Mouse (Mus musculus) midbrain, embryonic 13.5 days (tissue): ENCODE results near the gene Tcap. TPM values are rescaled to one million over a fixed set of nuclear protein-coding genes. Genes with fewer than 3 reads are reported as not detected.

Source experiments
- ATAC-seq: fragments of 200-750 bp; cut with Nextera tagmentation; 2 replicates; pipeline ENCODE4 v1.8.0; 2017; ENCODE audit warnings: mild to moderate bottlenecking, moderate TSS enrichment, moderate library complexity
- H3K27ac ChIP-seq: fragments of 300-500 bp; sonication (generic); 2 replicates; pipeline ENCODE4 v1.5.1; 2015; ENCODE audit warnings: inconsistent platforms, mild to moderate bottlenecking, moderate library complexity
- H3K27me3 ChIP-seq: fragments of 300-500 bp; sonication (generic); 2 replicates; pipeline ENCODE4 v1.6.1; 2015; ENCODE audit warnings: mild to moderate bottlenecking, inconsistent platforms
- H3K36me3 ChIP-seq: fragments of 300-500 bp; sonication (generic); 2 replicates; pipeline ENCODE4 v1.6.1; 2015; ENCODE audit warnings: mild to moderate bottlenecking, inconsistent platforms
- H3K4me1 ChIP-seq: fragments of 300-500 bp; sonication (generic); replicated peaks from 2 replicates; pipeline ENCODE4 v1.6.1; 2015; ENCODE audit warnings: inconsistent platforms
- H3K4me2 ChIP-seq: fragments of 300-500 bp; sonication (generic); replicated peaks from 2 replicates; pipeline ENCODE4 v1.6.1; 2015; ENCODE audit warnings: moderate library complexity, mild to moderate bottlenecking, inconsistent platforms
- H3K4me3 ChIP-seq: fragments of 300-500 bp; sonication (generic); replicated peaks from 2 replicates; pipeline ENCODE4 v1.5.1; 2015; ENCODE audit warnings: mild to moderate bottlenecking, inconsistent platforms
- H3K9ac ChIP-seq: fragments of 300-500 bp; sonication (generic); replicated peaks from 2 replicates; pipeline ENCODE4 v1.6.1; 2015; ENCODE audit warnings: mild to moderate bottlenecking, inconsistent platforms
- H3K9me3 ChIP-seq: fragments of 300-500 bp; sonication (generic); 2 replicates; pipeline ENCODE4 v1.6.1; 2016; ENCODE audit warnings: mild to moderate bottlenecking, inconsistent platforms
- WGBS: fragments of 180-500 bp; shearing (Covaris S2); methylation state at CpG from one replicate; pipeline ENCODE4 v1.1.7; 2015; 5-methylcytosine and 5-hydroxymethylcytosine counted together
- polyA plus RNA-seq: library from polyadenylated mRNA; unstranded; fragments of >200 nt; fragmentation: Nextera tagmentation; extraction: Ambion mirVana; gene quantifications from 2 replicates; pipeline ENCODE4 v1.2.1, GENCODE M21; 2015

Tcap gene
- polyA plus RNA-seq, 1 experiment from 2014 or later: 0.23 TPM

DNA sequence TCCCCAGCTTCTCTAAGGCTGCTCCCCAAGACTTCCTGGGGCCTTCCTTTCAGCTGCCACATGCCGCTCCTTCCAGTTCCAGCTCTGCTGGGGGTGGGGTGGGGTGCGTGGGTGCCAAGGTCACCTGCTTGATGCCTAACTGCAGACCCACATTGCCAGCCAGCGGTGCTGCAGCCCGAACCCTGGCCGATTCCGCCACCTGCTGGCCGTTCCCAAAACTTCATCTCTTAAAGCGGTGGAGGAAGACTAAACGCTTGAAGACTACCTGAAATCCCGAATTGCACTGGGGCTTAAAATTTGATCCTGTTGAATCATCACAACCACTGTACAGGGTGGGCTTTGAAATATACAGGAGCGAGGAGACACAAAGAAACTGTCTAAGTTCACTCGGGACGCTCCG, 38.4 kb upstream of the Tcap start:
- Histone ChIP-seq H3K4me2 (peak overlapping the region; percentile 40), H3K4me1 (peaks cover 32% of the 10 kb centered on the region), H3K9me3 (no peaks in the 10 kb centered on the region), H3K36me3 (no peaks in the 10 kb centered on the region), H3K27me3 (peaks cover 85% of the 10 kb centered on the region), H3K27ac (no peak overlapping the region), H3K4me3 (0 out of 2 replicates have a peak overlapping the region, but pooled peaks have one; percentile 10), H3K9ac (no peak overlapping the region)
- WGBS: 0% methylated on average over 14 of the region's 14 CpGs
- no peak for ATAC-seq

DNA sequence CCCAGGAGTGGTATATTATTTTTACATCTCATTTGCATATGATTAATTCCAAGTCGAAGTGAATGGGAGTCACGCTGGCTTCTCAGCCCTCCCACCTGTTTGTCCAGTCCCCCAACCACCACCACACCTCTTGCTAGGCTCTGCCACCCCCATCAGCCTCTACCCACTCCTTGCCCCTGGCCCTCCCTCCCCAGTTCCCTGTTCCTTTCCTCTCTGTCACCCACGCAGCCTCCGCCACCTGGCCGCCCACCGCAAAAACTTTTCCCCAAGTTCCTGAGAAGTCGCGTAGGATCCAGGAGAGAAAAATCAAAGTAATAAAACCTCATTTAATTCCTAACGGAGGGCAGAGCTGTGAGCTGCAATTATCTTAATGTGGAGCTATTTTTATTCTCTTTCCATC, 37.4 kb upstream of the Tcap start:
- Histone ChIP-seq H3K36me3 (no peaks in the 10 kb centered on the region), H3K9me3 (no peaks in the 10 kb centered on the region), H3K9ac (no peak overlapping the region), H3K4me1 (peaks cover 32% of the 10 kb centered on the region), H3K27ac (no peak overlapping the region), H3K4me3 (no peak overlapping the region), H3K4me2 (no peak overlapping the region), H3K27me3 (peaks cover 87% of the 10 kb centered on the region)
- no peak for ATAC-seq
- 6% methylated on average over 9 of the region's 9 CpGs for WGBS

DNA sequence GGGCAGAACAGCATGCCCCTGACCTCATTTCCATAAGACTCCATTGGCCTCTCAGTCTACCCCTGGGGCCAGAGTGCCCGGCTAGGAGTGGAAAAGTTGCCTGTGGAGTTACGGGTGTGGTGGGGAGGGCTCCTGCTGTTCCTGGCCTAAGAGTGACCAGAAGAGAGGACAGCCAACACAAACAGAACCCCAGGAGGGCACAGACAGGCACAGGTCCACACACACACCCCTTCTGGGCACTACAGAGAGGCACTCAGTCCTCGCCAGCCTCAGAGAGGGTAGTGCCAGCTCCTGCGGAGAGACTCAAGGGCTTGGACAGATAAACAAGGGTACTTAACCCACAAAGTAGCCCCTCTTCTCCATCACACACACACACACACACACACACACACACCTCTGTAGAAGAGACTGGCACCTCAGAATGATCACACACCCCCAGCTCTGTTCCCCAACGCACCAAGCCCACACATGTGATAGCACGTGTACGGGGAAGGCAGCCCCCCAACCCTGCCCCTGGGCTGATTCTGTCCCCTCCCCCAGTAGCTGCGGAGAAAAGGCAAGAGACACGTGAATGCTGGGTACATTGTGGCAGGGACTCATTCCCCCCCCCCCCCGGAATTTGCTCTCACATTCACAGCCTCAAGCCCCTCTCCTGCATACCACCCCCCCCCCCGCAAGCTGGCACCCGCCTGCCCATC, 36.1 kb upstream of the Tcap start:
- Histone ChIP-seq H3K4me3 (peak overlapping the region; percentile 54), H3K27ac (no peak overlapping the region), H3K9me3 (no peaks in the 10 kb centered on the region), H3K4me2 (peak overlapping the region; percentile 97), H3K36me3 (no peaks in the 10 kb centered on the region), H3K4me1 (peaks cover 23% of the 10 kb centered on the region), H3K9ac (peak overlapping the region; percentile 66; the same call in 1 of the 2 replicates), H3K27me3 (peaks cover 87% of the 10 kb centered on the region)
- WGBS: 3% methylated on average over 11 of the region's 12 CpGs
- no peak for ATAC-seq

DNA sequence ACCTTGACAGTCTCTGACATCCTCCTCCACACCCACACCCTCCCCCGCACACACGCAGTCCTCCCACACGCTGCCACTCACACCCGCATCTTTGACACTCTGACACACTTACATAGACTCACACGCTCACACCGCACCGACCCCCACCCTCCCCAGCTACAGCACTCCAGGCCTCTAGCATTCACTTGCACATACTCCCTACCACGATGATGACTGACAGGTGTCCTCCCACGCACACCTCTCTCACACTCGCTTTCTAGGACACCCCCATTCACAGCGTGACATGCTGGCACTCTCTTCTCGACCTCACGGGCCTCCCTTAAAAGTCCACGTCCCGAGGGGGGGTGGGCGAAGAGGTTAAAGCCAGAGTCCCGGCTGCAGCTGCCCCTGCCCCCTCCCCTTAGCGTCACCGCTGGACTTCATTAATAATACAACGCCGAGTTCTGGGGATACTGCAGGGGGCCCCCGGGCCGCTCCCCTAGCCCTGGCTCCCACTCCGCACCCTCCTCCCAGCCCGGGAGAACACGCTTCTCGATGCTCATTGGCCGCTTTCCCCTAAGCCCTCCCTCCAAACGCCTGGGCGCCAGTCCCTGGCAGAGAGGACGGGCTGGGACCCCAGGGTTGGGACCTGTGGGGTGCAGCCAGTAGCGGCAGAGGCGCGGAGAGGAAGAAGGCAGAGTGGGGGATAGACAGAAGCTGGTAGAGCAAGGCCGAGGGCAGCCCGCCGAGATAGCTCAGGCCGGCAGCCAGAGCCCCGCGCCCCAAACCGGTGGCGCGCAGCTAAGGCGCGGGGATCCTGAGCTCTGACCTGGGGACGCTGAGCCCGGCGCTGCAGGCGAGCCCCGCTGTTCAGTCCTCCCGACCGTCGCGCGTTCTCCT, 35.3 kb upstream of the Tcap start, which contains the start of gene Ppp1r1b:
TSS of gene Ppp1r1b (plus strand) at position 322 of the 879 bp plus-strand sequence.
- Histone ChIP-seq H3K9me3 (no peaks in the 10 kb centered on the region), H3K36me3 (no peaks in the 10 kb centered on the region), H3K27me3 (peaks cover 95% of the 10 kb centered on the region), H3K4me1 (peaks cover 22% of the 10 kb centered on the region), H3K9ac (peak within 1 kb of the TSS; percentile 66), H3K4me3 (peak within 1 kb of the TSS; percentile 54), H3K4me2 (peak within 1 kb of the TSS; percentile 97), H3K27ac (no peak within 1 kb of the TSS)
- WGBS: under 1% methylated on average over 55 of the region's 55 CpGs
- peak; percentile 74 for ATAC-seq

DNA sequence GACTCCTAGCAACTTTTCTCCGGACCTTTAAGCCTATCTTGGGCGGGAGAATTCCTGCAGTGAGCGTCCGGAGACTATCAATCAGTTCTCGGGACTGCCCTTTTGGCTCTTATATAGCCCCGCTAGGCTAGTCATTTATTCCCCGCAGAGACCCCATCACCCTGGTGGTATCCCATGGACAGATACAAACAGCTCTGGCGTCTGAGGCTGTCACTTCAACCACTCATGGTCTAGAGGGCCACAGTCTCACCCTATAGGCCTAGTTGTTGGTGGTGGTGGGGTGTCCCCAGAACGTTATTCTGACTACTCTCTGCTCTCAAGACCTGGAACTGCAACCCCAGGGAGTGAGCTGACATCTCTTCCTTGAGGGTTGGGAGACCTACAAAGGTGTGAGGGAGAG, 34.3 kb upstream of the Tcap start:
- peak overlapping the region; percentile 54 for H3K4me3 ChIP-seq
- no peaks in the 10 kb centered on the region for H3K36me3 ChIP-seq
- H3K27me3 ChIP-seq: peaks cover 95% of the 10 kb centered on the region
- peak overlapping the region; percentile 97 for H3K4me2 ChIP-seq
- peak overlapping the region; percentile 66; the same call in 1 of the 2 replicates for H3K9ac ChIP-seq
- peaks cover 22% of the 10 kb centered on the region for H3K4me1 ChIP-seq
- H3K9me3 ChIP-seq: no peaks in the 10 kb centered on the region
- H3K27ac ChIP-seq: no peak overlapping the region
- 4% methylated on average over 9 of the region's 9 CpGs for WGBS
- ATAC-seq: no peak

DNA sequence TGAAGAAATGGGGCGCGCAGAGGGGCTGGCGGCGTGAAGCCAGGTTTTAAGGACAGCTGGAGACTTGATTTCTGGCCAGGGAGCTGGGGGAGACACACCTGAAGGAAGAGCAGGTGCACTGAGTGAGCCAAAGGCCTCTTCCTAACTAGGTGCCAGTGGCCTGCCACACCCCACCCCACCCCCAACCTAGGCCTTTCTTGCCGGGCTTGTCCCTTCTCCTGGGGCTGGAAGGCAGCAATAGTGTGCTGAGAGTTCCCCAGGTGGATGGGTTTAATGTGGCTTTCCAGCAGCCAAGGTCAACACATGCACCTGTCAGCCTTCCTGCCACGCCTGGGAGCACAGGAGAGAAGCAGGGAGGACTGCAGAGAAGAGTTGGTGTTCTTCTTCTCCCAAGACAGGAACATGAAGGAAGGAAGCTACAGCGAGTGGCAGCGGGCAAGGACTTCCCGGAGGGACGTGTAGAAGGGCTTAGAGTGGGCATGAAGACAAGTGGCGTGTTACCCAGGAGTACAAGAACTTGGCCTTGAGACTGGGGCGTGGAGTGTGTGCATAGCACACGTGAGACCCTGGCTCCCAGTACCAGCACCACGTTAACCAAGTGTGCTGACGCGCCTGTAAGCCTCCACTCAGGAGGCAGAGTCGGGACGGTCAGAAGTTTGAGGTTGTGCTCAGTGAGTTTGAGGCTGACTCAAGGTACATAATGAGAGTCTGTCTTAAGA, 31.2 kb upstream of the Tcap start:
- peaks cover 82% of the 10 kb centered on the region for H3K27me3 ChIP-seq
- H3K4me3 ChIP-seq: no peak overlapping the region
- H3K4me2 ChIP-seq: no peak overlapping the region
- H3K27ac ChIP-seq: no peak overlapping the region
- no peak for ATAC-seq
- no peak overlapping the region for H3K9ac ChIP-seq
- H3K36me3 ChIP-seq: no peaks in the 10 kb centered on the region
- H3K4me1 ChIP-seq: peaks cover 26% of the 10 kb centered on the region
- 77% methylated on average over 18 of the region's 18 CpGs for WGBS
- no peaks in the 10 kb centered on the region for H3K9me3 ChIP-seq

DNA sequence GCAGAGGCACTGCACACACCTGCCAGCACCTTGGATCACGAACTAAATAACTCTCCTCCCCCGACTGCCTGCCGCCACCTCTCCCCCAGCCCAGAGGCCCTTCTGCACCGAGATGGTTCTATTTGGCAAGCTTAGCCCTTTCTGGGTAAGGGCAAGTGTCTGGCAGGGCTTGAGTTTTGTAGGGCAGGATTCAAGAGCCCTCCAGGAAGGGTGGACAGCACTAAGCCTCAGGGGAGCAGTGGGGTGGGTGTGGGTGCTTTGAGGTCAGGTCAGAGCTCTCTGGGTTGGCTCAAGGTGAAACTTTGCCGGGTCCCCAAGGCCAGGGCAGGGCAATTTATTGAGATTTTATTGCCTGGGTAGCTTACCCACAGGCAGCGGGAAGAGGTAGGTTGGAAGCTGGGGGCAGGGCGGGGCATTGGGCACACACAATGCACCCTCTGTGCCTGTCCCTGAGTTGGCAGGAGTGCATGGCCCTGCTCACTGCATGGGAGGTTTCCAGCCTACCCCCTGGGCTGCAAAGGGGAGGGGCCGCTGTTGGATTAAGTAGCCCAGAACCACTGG, 29.9 kb upstream of the Tcap start:
- Histone ChIP-seq H3K4me3 (no peak overlapping the region), H3K27me3 (peaks cover 70% of the 10 kb centered on the region), H3K9ac (no peak overlapping the region), H3K27ac (no peak overlapping the region), H3K4me2 (no peak overlapping the region), H3K9me3 (no peaks in the 10 kb centered on the region), H3K4me1 (peaks cover 19% of the 10 kb centered on the region), H3K36me3 (no peaks in the 10 kb centered on the region)
- WGBS: 41% methylated on average over 8 of the region's 8 CpGs
- ATAC-seq: no peak

DNA sequence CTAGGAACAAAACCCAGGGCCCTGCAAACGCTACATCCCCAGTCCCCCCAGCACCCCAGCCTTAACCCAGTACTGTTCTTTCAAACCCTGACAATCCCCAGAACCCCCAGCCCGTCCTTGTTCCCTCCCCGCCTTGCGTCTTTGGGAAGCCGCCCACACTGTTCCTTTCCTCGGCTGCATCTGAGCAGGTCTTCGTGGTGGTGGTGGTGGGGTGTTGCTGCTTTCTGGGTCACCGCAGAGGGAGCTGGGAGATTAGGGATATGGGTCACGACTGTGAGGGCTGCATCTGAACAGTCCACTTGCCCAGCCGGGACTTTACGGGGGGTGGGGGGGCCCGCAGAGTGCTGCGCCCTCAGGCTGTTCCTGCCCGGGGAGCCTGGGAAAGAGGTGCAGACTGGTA, 29.2 kb upstream of the Tcap start:
- no peaks in the 10 kb centered on the region for H3K9me3 ChIP-seq
- H3K27ac ChIP-seq: no peak overlapping the region
- 57% methylated on average over 14 of the region's 14 CpGs for WGBS
- H3K4me2 ChIP-seq: no peak overlapping the region
- peaks cover 22% of the 10 kb centered on the region for H3K4me1 ChIP-seq
- no peak for ATAC-seq
- H3K9ac ChIP-seq: no peak overlapping the region
- peaks cover 63% of the 10 kb centered on the region for H3K27me3 ChIP-seq
- H3K36me3 ChIP-seq: no peaks in the 10 kb centered on the region
- no peak overlapping the region for H3K4me3 ChIP-seq

DNA sequence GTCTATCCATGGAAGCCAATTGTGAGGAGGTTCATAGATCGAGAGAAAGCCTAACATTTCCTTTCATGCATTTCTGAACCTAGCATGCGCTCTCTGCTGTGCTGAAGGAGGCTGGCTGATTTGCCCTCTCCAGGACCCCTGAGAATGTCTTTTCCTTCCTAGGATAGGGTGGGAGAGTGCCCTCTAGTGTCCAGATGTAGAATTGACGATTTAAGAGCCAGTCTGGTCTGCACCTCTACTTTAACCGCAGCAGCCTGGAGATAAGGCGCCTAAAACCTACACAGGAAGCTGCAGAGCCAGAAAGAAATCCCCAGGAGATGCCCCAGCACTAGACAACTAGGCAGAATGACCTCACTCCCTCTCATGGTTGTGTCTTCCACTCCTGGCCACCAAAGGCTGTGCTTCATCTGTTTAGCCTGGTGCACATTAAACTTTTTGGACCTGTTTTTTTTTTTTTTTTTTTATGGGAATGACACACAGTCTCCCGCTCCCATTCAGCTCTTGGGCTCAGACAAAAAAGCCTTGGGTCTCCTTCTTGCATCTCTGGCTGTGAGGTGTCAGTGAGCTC, 27.8 kb upstream of the Tcap start:
- ATAC-seq: no peak
- Histone ChIP-seq H3K9me3 (no peaks in the 10 kb centered on the region), H3K4me3 (no peak overlapping the region), H3K27ac (no peak overlapping the region), H3K4me2 (no peak overlapping the region), H3K9ac (no peak overlapping the region), H3K27me3 (peaks cover 49% of the 10 kb centered on the region), H3K36me3 (no peaks in the 10 kb centered on the region), H3K4me1 (peaks cover 36% of the 10 kb centered on the region)
- WGBS: 7% methylated on average over 6 of the region's 6 CpGs

DNA sequence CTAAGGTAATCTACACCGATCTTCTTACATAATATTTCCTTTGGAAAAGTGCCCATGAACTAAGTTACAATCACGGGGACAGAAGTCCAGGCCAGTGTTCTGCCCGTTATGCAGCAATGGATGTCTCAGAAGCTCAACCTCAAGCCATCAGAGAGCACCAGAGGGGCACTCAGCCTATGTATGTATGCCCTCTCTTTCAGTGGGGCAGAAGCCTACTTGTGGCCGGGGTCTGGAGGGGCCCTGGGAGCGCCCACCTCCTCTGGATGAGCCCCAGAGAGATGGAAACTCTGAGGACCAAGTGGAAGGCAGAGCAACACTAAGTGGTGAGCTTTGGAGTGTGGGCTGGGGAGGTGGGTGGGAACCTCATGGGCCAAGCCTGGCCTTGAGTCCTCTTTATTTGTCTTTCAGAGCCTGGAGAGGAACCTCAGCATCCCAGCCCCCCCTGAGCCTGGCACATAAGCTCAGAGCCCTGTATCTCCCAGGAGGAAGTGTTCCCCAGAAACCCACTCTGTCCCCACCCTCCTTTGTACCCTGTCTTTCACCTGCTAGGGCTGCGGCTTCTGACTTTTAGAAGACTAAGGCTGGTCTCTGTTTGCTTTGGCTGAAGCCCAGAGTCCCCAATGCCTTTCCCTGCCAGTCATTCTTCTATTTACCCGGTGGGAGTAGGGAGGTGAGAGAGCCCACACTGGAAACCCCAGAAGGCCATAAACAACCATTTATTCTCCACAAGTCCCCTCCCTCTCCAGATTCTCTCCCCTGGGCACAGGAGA, 26.8 kb upstream of the Tcap start:
- peaks cover 39% of the 10 kb centered on the region for H3K27me3 ChIP-seq
- H3K27ac ChIP-seq: no peak overlapping the region
- no peaks in the 10 kb centered on the region for H3K36me3 ChIP-seq
- peak overlapping the region; percentile 88; the same call in 1 of the 2 replicates for H3K4me2 ChIP-seq
- H3K4me1 ChIP-seq: peaks cover 46% of the 10 kb centered on the region
- ATAC-seq: no peak
- no peak overlapping the region for H3K4me3 ChIP-seq
- WGBS: 81% methylated on average over 7 of the region's 7 CpGs
- no peaks in the 10 kb centered on the region for H3K9me3 ChIP-seq
- no peak overlapping the region for H3K9ac ChIP-seq
